ENCODE assay signal across 9 mouse cellular contexts in genomic region chr19:5016221-5016742, GRCm38 (mm10). TPM values are rescaled to one million over a fixed set of nuclear protein-coding genes. Genes with fewer than 3 reads are reported as not detected.
DNase-seq lines count a peak whose midpoint lies in the region; ATAC-seq lines count a peak whose summit lies in the region.
"Had no signal": no experiment of that assay in that cellular context is flagged by ENCODE, and none has a peak within 500 bp of the region (broad histone marks: within the 10 kb centered on the region; RNA-seq: fewer than 3 reads in every experiment).

No protein-coding gene starts in this region.

- no peaks in the 10 kb centered on the region for H3K36me3 ChIP-seq in liver, embryonic 12.5 days
- H3K36me3 ChIP-seq: midbrain, embryonic 12.5 days had no signal

- no peak overlapping the region for H3K9ac ChIP-seq in liver, embryonic 12.5 days
- H3K9ac ChIP-seq: midbrain, embryonic 12.5 days had no signal

- no peaks in the 10 kb centered on the region for H3K4me1 ChIP-seq in liver, embryonic 12.5 days
- H3K4me1 ChIP-seq: midbrain, embryonic 12.5 days had no signal

- DNase-seq in 3134 (ENCODE audit: extremely low read depth, insufficient read length, low spot score), result peak; percentile 69
- peak; percentile 11 for DNase-seq in embryo, embryonic 10 days (ENCODE audit: low spot score)
- peak; percentile 30 to 63 for DNase-seq in heart, postnatal 14 days
- no peak for DNase-seq in cerebellum, postnatal 10 days
- DNase-seq in B cell, adult 2 months, result no peak
- DNase-seq in adrenal gland, postnatal 4 days (ENCODE audit: low spot score in 2 of 2), result no peak
- DNase-seq in urinary bladder, adult 18-20 months (ENCODE audit: low spot score in 2 of 2), result no peak

- intact Hi-C loops in heart, postnatal 14 days (cut with DNase I), result loop anchor here (5.0 kb wide), 1 partner anchor 56 kb away; no protein-coding TSS in a partner anchor

- peaks cover 14% of the 10 kb centered on the region; the same call in 1 of the 2 replicates for H3K27me3 ChIP-seq in liver, embryonic 12.5 days (replicated peaks)

- no peaks in the 10 kb centered on the region for H3K9me3 ChIP-seq in liver, embryonic 12.5 days (replicated peaks)
- H3K9me3 ChIP-seq: midbrain, embryonic 12.5 days had no signal

- no peak overlapping the region for H3K4me3 ChIP-seq in liver, embryonic 12.5 days
- H3K4me3 ChIP-seq: midbrain, embryonic 12.5 days had no signal

- H3K27ac ChIP-seq in liver, embryonic 12.5 days, result no peak overlapping the region
- H3K27ac ChIP-seq: midbrain, embryonic 12.5 days had no signal

- ATAC-seq in liver, embryonic 12.5 days, result no peak

- WGBS in liver, embryonic 12.5 days (ENCODE audit: insufficient replicate concordance), result 36% methylated on average over 10 of the region's 10 CpGs

- peak overlapping the region; percentile 28; the same call in 1 of the 2 replicates for H3K4me2 ChIP-seq in liver, embryonic 12.5 days
- H3K4me2 ChIP-seq: midbrain, embryonic 12.5 days had no signal

RNA-seq across cellular contexts. Expression of gene Slc29a2, which starts 7.4 kb away (rescaled TPM):
- total RNA-seq in heart, postnatal 14 days (2021), result 10 to 100 TPM; 15.2 to 15.3 TPM
- polyA plus RNA-seq in liver, embryonic 12.5 days (2016; fragmentation: Nextera tagmentation; extraction: Ambion mirVana), result 3.3 and 3.8 TPM in 2 replicates
- total RNA-seq in adrenal gland, postnatal 4 days (2021), result 1 to 10 TPM; 6.6 to 7.2 TPM

RNA-seq across cellular contexts. Expression of gene B4gat1, which starts 22.3 kb away (rescaled TPM):
- total RNA-seq in heart, postnatal 14 days (2021), result 10 to 100 TPM; 40.8 to 44.4 TPM
- polyA plus RNA-seq in liver, embryonic 12.5 days (2016; fragmentation: Nextera tagmentation; extraction: Ambion mirVana), result 10.9 and 13.2 TPM in 2 replicates
- total RNA-seq in adrenal gland, postnatal 4 days (2021), result 10 to 100 TPM; 48.0 to 49.0 TPM

RNA-seq across cellular contexts. Expression of gene AC124502.3, which starts 22.4 kb away (rescaled TPM):
- 1 to 10 TPM in 1 of 2 experiments, under 1 TPM in 1; 0.98 to 1.8 TPM for total RNA-seq in heart, postnatal 14 days (2021)
- polyA plus RNA-seq in liver, embryonic 12.5 days (2016; fragmentation: Nextera tagmentation; extraction: Ambion mirVana), result 0.20 and 0.23 TPM in 2 replicates
- 1 to 10 TPM; 1.3 to 2.0 TPM for total RNA-seq in adrenal gland, postnatal 4 days (2021)

RNA-seq across cellular contexts. Expression of gene Brms1, which starts 24.9 kb away (rescaled TPM):
- total RNA-seq in heart, postnatal 14 days (2021), result 10 to 100 TPM; 12.9 to 14.8 TPM
- polyA plus RNA-seq in liver, embryonic 12.5 days (2016; fragmentation: Nextera tagmentation; extraction: Ambion mirVana), result 40.4 TPM in 2 replicates
- total RNA-seq in adrenal gland, postnatal 4 days (2021), result 10 to 100 TPM; 29.6 to 35.1 TPM

RNA-seq across cellular contexts. Expression of gene Npas4, which starts 26.2 kb away (rescaled TPM):
- not detected for total RNA-seq in heart, postnatal 14 days (2021)
- not detected in 2 replicates for polyA plus RNA-seq in liver, embryonic 12.5 days (2016; fragmentation: Nextera tagmentation; extraction: Ambion mirVana)
- total RNA-seq in adrenal gland, postnatal 4 days (2021), result under 1 TPM; 0.71 to 0.78 TPM

Comparison
In these comparisons a context has a peak if more than half of its experiments do, and no peak if none do; other contexts are left out.
1. DNase-seq: peak in 3134 (single experiment), embryo, embryonic 10 days (single experiment) and heart, postnatal 14 days (2 of 2); none in cerebellum, postnatal 10 days (0 of 2), B cell, adult 2 months (0 of 2), adrenal gland, postnatal 4 days (0 of 2) and urinary bladder, adult 18-20 months (0 of 2).